Mouse (Mus musculus) layer of hippocampus, adult 18-20 months (tissue): ENCODE data around the gene Flad1. TPM values are rescaled to one million over a fixed set of nuclear protein-coding genes. Genes with fewer than 3 reads are reported as not detected.

Source experiments
- DNase-seq, 2 experiments: peaks; one replicate each; pipeline ENCODE4 v3.0.0; 2022; ENCODE audit warnings: low spot score in 2 of 2
- long read RNA-seq: library from polyadenylated mRNA; stranded (forward); transcript quantifications from one replicate; pipeline ENCODE4 v2.0.0, GENCODE M21; 2021
- total RNA-seq, 2 experiments: library from RNA; stranded (reverse); gene quantifications; 2 replicates each; pipeline ENCODE4 v1.2.3; 2021

Gene Flad1
- 10 to 100 TPM; 39.8 to 39.9 TPM for total RNA-seq
- long read RNA-seq, transcript Flad1-204 (8 exons, 2,892 nt): major isoform, 23 of 59 reads
- long read RNA-seq, transcript Flad1-202 (8 exons, 2,238 nt): minor isoform, 11 of 59 reads
- long read RNA-seq, partial matches to known transcripts: 2 of 59 reads
- long read RNA-seq, other reads (novel, unspliced or antisense): 23 of 59 reads

GRCm38 (mm10) chr3:89411490-89412393, at the start of gene Flad1:
Gene Flad1, minus strand, starts transcription at chr3:89411870.
- DNase-seq: peak; percentile 98 to 100

- peak; percentile 79 to 92 for DNase-seq
Observed at GRCm38 (mm10) chr3:89458965-89459807, 47.5 kb upstream of the Flad1 start.

- DNase-seq: no peak
Observed at GRCm38 (mm10) chr3:89458372-89458964, 46.8 kb upstream of the Flad1 start.

GRCm38 (mm10) chr3:89456726-89457665, 45.3 kb upstream of the Flad1 start:
- DNase-seq: peak in 1 of 2 experiments; percentile 74

- no peak for DNase-seq
Observed at GRCm38 (mm10) chr3:89455786-89456285, 44.2 kb upstream of the Flad1 start.

GRCm38 (mm10) chr3:89454401-89455177, 42.9 kb upstream of the Flad1 start, which contains the start of gene Pmvk:
Gene Pmvk, plus strand, starts transcription at chr3:89454541.
- DNase-seq: no peak

- DNase-seq: no peak
Observed at GRCm38 (mm10) chr3:89451916-89452315, 40.2 kb upstream of the Flad1 start.

- peak; percentile 51 to 84 for DNase-seq
Observed at GRCm38 (mm10) chr3:89449541-89449940, 37.9 kb upstream of the Flad1 start.

GRCm38 (mm10) chr3:89448720-89449537, 37.3 kb upstream of the Flad1 start:
- no peak for DNase-seq

GRCm38 (mm10) chr3:89440691-89441090, 29.0 kb upstream of the Flad1 start:
- DNase-seq: no peak

GRCm38 (mm10) chr3:89437269-89437668, 25.6 kb upstream of the Flad1 start:
- peak in 1 of 2 experiments; percentile 56 for DNase-seq

- DNase-seq: no peak
Observed at GRCm38 (mm10) chr3:89436176-89437113, 24.8 kb upstream of the Flad1 start, which contains the start of gene Pbxip1. Gene Pbxip1, plus strand, starts transcription at chr3:89436706.

- DNase-seq: no peak
Observed at GRCm38 (mm10) chr3:89435041-89435440, 23.4 kb upstream of the Flad1 start.

GRCm38 (mm10) chr3:89434532-89434931, 22.9 kb upstream of the Flad1 start:
- no peak for DNase-seq

- DNase-seq: no peak
Observed at GRCm38 (mm10) chr3:89432606-89433005, 20.9 kb upstream of the Flad1 start.
